Mouse (Mus musculus): ENCODE measurements around the gene Gm9903.

The Gm9903 gene

GRCm38 (mm10) chr5:33651017-33651416 lies 21.3 kb downstream of the Gm9903 start:
- DNase-seq = no peak

DNA sequence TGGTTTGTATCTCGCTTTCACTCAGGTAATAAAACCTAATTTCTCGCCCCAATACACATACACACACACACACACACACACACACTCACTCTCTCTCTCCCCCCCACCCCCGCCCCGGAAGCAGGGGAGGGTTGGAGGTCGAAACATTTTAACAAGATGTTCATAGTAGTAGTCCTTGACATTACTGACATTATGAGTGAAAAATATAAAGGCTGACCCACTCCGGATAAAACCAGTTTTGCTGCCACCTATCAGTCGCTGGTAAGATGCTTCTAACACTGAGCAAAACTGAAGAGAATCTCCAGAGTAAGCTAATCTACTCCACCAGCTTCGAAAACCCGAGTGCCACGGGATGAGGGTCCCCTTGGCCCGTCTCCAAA lies 21.8 kb downstream of the Gm9903 start:
- no peak for DNase-seq

- DNase-seq = peak; percentile 95
Measured at GRCm38 (mm10) chr5:33651921-33652782, 22.4 kb downstream of the Gm9903 start, which contains the start of gene Slbp. Gene Slbp (minus strand): TSS chr5:33652574.

GRCm38 (mm10) chr5:33652783-33653173 lies 23.1 kb downstream of the Gm9903 start:
- no peak for DNase-seq

- no peak for DNase-seq
Measured at GRCm38 (mm10) chr5:33654424-33654823, 24.7 kb downstream of the Gm9903 start.

DNA sequence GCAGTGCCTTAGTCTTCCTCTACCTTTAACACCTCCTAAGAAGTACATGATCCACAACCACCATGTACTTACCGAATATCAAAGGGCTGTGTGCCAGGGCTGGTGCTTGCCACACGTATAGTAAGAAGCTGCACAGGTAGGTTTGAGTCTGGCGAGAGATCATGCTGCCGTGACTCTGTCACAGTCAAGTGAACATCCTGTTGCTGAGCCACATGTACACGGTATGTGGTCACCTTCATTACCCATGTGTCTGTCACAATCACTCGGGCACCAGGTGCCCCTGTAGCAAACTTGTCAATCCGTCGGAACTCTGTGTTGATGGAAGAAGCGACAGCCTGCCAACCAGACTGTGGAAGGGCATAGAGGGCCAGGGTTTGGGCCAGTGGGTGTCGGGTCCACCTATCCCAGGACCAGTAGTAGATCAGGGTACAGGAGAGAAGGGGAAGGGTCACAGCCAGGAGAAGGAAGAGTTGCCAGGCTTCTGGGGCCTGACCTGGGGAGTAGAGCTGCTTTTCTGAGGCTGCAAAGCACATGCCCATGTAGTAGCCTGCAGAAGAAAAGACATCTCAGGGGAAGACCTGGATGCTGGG lies 25.6 kb downstream of the Gm9903 start:
- DNase-seq = no peak

DNA sequence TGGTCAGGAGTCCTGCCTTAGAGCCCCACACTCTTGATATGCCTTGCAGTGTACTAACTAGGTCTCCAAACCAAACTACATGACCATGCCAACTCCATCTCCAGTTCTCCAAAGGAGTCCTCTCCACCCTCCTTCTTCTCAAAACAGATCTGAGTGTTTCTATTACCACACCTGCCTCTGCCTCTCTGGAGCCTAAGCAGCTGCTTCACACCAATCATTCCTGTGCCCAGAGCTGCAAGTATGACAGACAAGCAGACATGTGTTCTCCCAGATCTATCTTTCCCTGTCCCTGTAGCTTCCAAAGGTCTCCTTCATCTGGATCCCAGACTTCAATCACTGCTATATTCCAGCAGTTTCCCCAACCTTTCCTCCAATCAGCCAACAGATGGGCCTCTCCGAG lies 27.0 kb downstream of the Gm9903 start:
- no peak for DNase-seq

DNA sequence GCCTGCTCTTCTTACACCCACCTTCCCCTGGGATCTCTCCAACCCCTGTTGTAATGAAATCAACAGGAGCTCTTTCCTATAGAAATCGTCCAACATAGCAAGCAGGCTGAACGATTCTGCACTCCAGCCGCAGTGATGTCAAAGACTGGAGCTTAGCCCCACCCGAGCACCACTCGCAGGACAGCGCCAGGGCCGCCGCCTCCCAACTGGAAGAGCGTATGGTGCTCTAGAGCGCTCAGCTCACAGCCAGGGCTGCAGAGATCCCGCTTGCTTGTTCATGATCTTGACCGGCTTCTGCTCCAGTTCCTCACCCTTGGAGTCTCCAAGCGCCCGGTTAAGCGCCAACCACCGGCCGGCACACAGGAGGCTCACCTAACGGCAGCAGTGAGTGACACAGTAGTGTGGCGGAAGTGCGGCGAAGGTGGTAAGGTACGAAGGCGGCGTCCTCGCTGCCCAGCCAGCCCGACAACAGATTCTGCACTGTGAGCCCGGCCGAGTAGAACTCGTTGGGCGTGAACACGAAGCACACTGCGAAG lies 27.6 kb downstream of the Gm9903 start:
- no peak for DNase-seq

DNA sequence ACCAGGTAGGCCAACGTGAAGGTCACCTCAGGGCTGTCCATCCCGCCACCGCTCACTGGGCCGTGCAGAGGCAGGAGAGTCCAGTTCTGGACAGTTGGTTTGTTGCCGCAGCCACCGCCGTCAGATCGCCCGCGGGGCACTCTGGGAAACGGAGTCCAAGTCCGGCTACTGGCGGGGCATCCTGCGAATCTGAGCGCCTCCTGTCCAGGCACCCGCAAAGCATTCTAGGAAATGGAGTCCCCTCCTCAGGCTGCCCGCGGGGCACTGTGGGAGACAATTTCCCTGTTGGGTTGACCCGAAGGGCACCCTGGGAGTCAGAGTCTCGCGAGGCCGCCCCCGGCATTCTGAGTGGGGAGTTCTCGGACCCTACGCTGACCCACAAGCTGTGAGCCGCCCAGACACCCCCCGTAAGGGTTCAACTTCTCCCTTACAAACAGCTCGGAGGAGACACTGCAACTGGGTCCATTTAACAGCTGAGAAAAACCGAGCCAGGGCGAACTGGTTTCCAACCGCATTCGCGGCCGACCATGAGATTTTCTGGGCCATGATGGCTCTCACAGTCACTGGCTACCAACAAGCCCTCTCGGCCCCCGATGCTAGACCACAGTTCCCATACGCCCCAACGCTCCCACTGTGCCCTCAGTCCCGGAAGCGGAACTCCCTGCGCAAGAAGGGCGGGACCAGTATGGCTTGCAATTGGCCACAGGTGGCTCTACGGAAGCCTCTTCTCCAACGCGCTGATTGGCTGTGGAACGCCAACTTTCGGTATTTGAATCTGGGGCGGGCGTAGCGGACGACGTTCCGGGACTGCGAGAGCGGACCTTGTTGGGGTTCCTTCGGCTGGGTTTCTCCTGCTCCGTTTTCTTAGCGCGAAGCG lies 28.3 kb downstream of the Gm9903 start, which contains the start of the genes Tacc3 and Tmem129:
Gene Tacc3, plus strand, starts transcription at position 342 of the 877 bp plus-strand sequence.
Gene Tmem129, minus strand, starts transcription at position 630 of the 877 bp plus-strand sequence.
- DNase-seq = peak; percentile 92

DNA sequence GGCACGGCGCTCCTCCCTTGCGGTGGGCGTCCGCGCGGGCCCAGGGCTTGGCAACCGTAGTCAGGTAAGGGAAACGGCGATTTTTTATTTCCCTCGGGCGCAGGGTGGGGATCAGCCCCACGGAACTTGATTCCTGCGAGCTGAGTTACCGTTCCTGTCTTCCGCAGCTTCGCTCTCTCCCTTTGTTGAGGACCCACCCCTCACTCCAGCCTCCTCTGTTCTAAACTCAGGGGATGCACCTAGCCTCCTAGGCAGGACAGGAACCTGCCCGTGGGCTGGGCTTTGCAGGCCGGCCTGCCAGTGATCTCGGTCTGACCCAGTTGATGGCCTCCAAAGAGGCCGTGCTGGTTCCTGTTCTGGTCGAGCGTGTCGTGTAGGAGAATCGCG lies 28.9 kb downstream of the Gm9903 start:
- no peak for DNase-seq

DNA sequence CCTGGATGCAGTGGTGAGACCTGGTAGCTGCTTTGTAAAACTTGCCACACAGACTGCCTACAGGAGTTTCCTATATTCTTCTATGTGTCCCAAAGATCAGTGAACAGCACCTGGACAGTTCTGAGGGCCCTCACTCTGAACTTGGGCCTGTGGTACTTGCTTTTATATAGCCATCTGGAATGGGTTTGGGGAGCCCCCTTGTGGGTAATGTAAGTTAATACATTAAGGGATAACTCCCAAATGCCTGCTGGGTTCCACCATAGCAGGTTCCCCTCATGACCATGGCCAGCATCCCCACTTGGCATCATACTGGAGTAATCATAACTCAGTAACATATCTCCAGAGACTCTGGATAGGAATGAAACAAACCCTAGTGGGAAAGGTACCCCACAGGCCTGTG lies 38.5 kb downstream of the Gm9903 start:
- peak; percentile 55 for DNase-seq

- no peak for DNase-seq
Measured at GRCm38 (mm10) chr5:33671659-33672058, 41.9 kb downstream of the Gm9903 start.

- no peak for DNase-seq
Measured at GRCm38 (mm10) chr5:33674439-33674838, 44.7 kb downstream of the Gm9903 start.

DNA sequence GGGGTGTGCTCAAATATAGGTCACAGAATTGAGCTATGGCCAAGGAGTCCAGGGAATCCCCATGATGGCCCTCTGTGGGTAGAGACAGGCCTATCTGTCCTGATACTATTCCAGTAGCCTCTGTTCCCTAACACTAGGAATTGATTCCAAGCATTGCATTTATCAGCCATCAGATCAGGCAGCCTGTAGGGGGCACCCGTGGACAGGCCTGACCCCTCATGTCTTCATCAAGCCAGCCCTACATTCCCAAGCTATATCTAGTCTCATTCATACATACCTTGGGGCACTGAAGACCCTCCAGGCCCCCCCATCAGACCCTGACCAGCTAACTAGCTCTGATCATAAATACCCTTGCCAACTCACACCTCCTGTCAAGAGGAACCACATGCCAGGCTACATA lies 46.2 kb downstream of the Gm9903 start:
- DNase-seq = peak; percentile 71

DNA sequence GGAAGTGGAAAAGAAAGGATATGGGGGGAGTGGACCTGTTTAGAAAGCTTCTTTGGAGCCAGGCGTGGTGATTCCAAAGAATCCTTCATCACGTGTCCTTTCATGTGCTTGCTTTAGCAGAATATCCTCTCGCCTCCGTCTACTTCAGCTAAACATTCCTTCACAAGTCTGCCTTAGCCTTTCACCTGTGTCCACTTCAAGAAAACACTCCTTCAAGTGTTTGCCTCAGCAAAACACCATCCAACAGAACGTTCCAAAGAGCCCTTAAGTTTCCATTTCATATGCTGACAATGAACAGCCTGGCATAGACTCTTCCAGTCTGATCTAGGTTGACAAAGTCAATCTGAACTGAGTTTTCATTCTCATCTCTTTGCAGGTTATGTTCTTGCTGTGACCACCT lies 48.5 kb downstream of the Gm9903 start:
- DNase-seq = no peak

- no peak for DNase-seq
Measured at GRCm38 (mm10) chr5:33681044-33681443, 51.3 kb downstream of the Gm9903 start.

Data from thymus, postnatal 4 days (tissue).